ENCODE assay signal across 8 mouse cellular contexts in the genomic region with DNA sequence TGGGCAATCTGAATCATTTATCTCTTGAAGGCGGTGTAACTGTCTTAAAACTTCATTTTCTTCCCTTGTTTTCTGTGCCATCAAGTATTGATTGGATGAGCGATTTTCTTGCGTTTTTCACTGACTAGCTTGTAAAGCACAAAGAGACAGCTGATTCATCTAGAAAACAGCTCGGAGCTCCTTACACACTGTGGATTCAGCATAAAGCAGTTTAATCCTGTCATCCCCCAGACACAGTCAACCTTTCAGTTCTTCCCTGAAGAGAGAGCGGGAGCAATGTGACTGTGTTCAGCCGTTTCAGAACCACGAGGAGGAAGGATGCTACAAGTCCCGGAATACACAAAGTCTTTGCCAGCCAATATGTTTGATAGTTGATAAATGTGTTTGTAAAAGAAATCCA.
A peak's percentile ranks its signal among the peaks of the same experiment; 100 is the strongest.
DNase-seq lines count a peak whose midpoint lies in the region; ATAC-seq and TF ChIP-seq lines count a peak whose summit lies in the region.

No protein-coding gene starts in this region.

- H3K4me3 ChIP-seq in forebrain, embryonic 15.5 days, result no peak overlapping the region
- no peak overlapping the region for H3K4me3 ChIP-seq in forebrain, embryonic 12.5 days (replicated peaks)
- no peak overlapping the region for H3K4me3 ChIP-seq in forebrain, embryonic 16.5 days (replicated peaks; ENCODE audit: low read length)
- no peak overlapping the region for H3K4me3 ChIP-seq in myocyte

- intact Hi-C loops in left cerebral cortex, postnatal 25 days (cut with DNase I), result no loop called here
- intact Hi-C loops in left cerebral cortex, postnatal 4 days (cut with DNase I), result no loop called here

- H3ac ChIP-seq in myocyte (ENCODE audit: control insufficient read depth, insufficient read length), result no peak overlapping the region

- H3K79me2 ChIP-seq in myocyte (ENCODE audit: control insufficient read depth, insufficient read depth), result no peaks in the 10 kb centered on the region

- WGBS in forebrain, embryonic 15.5 days, result 48% methylated on average over 8 of the region's 8 CpGs
- WGBS in forebrain, embryonic 12.5 days, result 61% methylated on average over 8 of the region's 8 CpGs
- 56% methylated on average over 8 of the region's 8 CpGs for WGBS in forebrain, embryonic 16.5 days

- no peaks in the 10 kb centered on the region for H3K9me3 ChIP-seq in forebrain, embryonic 15.5 days
- no peaks in the 10 kb centered on the region for H3K9me3 ChIP-seq in forebrain, embryonic 12.5 days
- no peaks in the 10 kb centered on the region for H3K9me3 ChIP-seq in forebrain, embryonic 16.5 days (ENCODE audit: control insufficient read depth, low read length)

- H3K27me3 ChIP-seq in forebrain, embryonic 15.5 days, result no peaks in the 10 kb centered on the region
- H3K27me3 ChIP-seq in forebrain, embryonic 12.5 days, result no peaks in the 10 kb centered on the region; the same call in 1 of the 2 replicates
- H3K27me3 ChIP-seq in forebrain, embryonic 16.5 days (replicated peaks; ENCODE audit: control insufficient read depth, insufficient read depth, low read length), result no peaks in the 10 kb centered on the region
- no peaks in the 10 kb centered on the region for H3K27me3 ChIP-seq in myocyte (ENCODE audit: control insufficient read depth, insufficient read depth, insufficient read length)

- no peak overlapping the region for H3K4me2 ChIP-seq in forebrain, embryonic 15.5 days (replicated peaks)
- H3K4me2 ChIP-seq in forebrain, embryonic 12.5 days, result no peak overlapping the region
- H3K4me2 ChIP-seq in forebrain, embryonic 16.5 days (ENCODE audit: low read length), result no peak overlapping the region
- peak overlapping the region; percentile 70 for H3K4me2 ChIP-seq in myocyte (ENCODE audit: low read depth)

- DNase-seq in left cerebral cortex, postnatal 25 days (ENCODE audit: low spot score in 2 of 2), result peak; percentile 13 to 61
- no peak for DNase-seq in left cerebral cortex, postnatal 4 days
- no peak for DNase-seq in urinary bladder, adult 18-20 months (ENCODE audit: low spot score in 2 of 2)
- no peak for DNase-seq in heart, postnatal 4 days

- H3K9ac ChIP-seq in forebrain, embryonic 15.5 days (replicated peaks), result no peak overlapping the region
- no peak overlapping the region for H3K9ac ChIP-seq in forebrain, embryonic 12.5 days
- no peak overlapping the region for H3K9ac ChIP-seq in forebrain, embryonic 16.5 days (replicated peaks; ENCODE audit: low read depth, low read length)

- no peaks in the 10 kb centered on the region for H3K36me3 ChIP-seq in forebrain, embryonic 15.5 days
- no peaks in the 10 kb centered on the region for H3K36me3 ChIP-seq in forebrain, embryonic 12.5 days (replicated peaks)
- H3K36me3 ChIP-seq in forebrain, embryonic 16.5 days (ENCODE audit: control insufficient read depth, insufficient read depth), result no peaks in the 10 kb centered on the region
- H3K36me3 ChIP-seq in myocyte (ENCODE audit: control insufficient read depth, insufficient read depth), result no peaks in the 10 kb centered on the region

- peak; percentile 44; the same call in 1 of the 2 replicates for ATAC-seq in forebrain, embryonic 15.5 days (replicated peaks)
- ATAC-seq in forebrain, embryonic 12.5 days (ENCODE audit: low FRiP score), result no peak
- ATAC-seq in forebrain, embryonic 16.5 days, result peak; percentile 43; the same call in 1 of the 2 replicates

- peaks cover 24% of the 10 kb centered on the region for H3K4me1 ChIP-seq in forebrain, embryonic 15.5 days
- H3K4me1 ChIP-seq in forebrain, embryonic 12.5 days, result peaks cover 10% of the 10 kb centered on the region; the same call in 1 of the 2 replicates
- H3K4me1 ChIP-seq in forebrain, embryonic 16.5 days (replicated peaks; ENCODE audit: control insufficient read depth, insufficient read depth, low read length), result peaks cover 9% of the 10 kb centered on the region; the same call in 1 of the 2 replicates

- TF ChIP-seq POLR2A in myocyte (IDR thresholded peaks at IDR 0.05; ENCODE audit: insufficient read length, low read depth), result no peak

- H3K27ac ChIP-seq in forebrain, embryonic 15.5 days (replicated peaks), result peak overlapping the region; percentile 57
- H3K27ac ChIP-seq in forebrain, embryonic 12.5 days, result no peak overlapping the region
- H3K27ac ChIP-seq in forebrain, embryonic 16.5 days (ENCODE audit: low read length), result peak overlapping the region; percentile 8; the same call in 1 of the 2 replicates

TF ChIP-seq in myocyte, 11 proteins besides CTCF, POLR2A, EP300 and RAD21:
- TF ChIP-seq MYOG (IDR thresholded peaks at IDR 0.05; ENCODE audit: control insufficient read depth in 1 of 3, insufficient read depth in 1 of 3, insufficient read length in 2 of 3, low read depth in 2 of 3) (no peak), USF1 (IDR thresholded peaks at IDR 0.05; ENCODE audit: low read depth) (no peak), MYOD1 (IDR thresholded peaks at IDR 0.05; ENCODE audit: control insufficient read depth in 1 of 3, insufficient read length in 2 of 3, low read depth in 2 of 3) (no peak)

Comparison
In these comparisons a context has a peak if more than half of its experiments do, and no peak if none do; other contexts are left out.
1. DNase-seq: peak in left cerebral cortex, postnatal 25 days (2 of 2); none in left cerebral cortex, postnatal 4 days (single experiment), urinary bladder, adult 18-20 months (0 of 2) and heart, postnatal 4 days (single experiment).